Mouse (Mus musculus): ENCODE measurements around the gene Zfp281.

DNA sequence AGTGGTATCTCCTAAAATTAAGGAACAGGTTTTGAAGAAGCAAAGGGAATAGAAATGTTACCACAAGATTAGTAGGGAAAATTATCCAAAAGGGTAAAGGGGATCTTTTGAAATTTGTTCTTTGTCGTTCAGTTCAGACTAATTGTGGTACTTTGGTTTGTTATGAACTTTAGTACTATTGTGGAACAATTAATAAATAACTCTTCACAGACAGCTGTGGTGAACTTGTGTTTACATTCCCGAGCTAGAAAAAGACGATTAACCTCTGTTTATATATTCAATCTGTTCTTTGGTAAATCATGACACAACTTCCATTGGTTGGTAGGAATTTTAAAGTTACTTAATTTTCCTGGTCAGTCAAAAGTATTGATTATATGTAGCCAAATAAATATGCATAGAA is 8.2 kb downstream of the Zfp281 start:
- TF ChIP-seq CTCF (IDR thresholded peaks at IDR 0.05; ENCODE audit: low read depth, low read length) (no peak), TAL1 (conservative IDR thresholded peaks at IDR 0.05; ENCODE audit: low read depth, low read length) (no peak), GATA1 (IDR thresholded peaks at IDR 0.05; ENCODE audit: borderline replicate concordance, low read length) (no peak), GATA2 (IDR thresholded peaks at IDR 0.05; ENCODE audit: borderline replicate concordance, low read depth, low read length) (no peak)

Data from G1E (cell line).